Comparison of ENCODE assay signal across 9 mouse cellular contexts in the genomic region with DNA sequence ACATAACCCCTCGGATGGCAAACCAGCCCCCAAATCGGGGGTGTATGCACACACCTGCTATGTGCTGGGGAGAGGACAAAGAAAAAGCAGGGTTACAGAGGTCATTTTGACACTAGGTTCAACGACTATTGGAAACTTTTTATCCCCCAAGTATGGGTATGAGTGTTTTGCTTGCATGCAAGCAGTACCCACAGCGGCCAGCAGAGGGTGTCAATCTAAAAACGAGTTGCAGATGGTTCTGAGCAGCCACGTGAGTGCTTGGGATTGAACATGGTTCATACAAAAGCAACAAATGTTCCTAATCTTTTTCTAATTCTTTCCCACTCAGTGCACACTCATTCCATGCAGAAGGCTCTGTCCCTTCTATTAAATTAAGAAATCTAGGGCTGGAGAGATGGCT. TPM values are rescaled to one million over a fixed set of nuclear protein-coding genes. Genes with fewer than 3 reads are reported as not detected.
DNase-seq lines count a peak whose midpoint lies in the region; ATAC-seq and TF ChIP-seq lines count a peak whose summit lies in the region.
"Had no signal": no experiment of that assay in that cellular context is flagged by ENCODE, and none has a peak within 500 bp of the region (broad histone marks: within the 10 kb centered on the region; RNA-seq: fewer than 3 reads in every experiment).

No protein-coding gene starts in this region.

- ATAC-seq in forebrain, embryonic 11.5 days (replicated peaks; ENCODE audit: low FRiP score): no peak
- ATAC-seq in forebrain, embryonic 12.5 days (ENCODE audit: low FRiP score): no peak

- H3K79me3 ChIP-seq in C2C12 (ENCODE audit: low read depth): no peaks in the 10 kb centered on the region

- peaks cover 4% of the 10 kb centered on the region for H3K36me3 ChIP-seq in forebrain, embryonic 11.5 days (ENCODE audit: control insufficient read depth, insufficient read depth, low read length)
- H3K36me3 ChIP-seq in forebrain, embryonic 12.5 days (replicated peaks): peaks cover 34% of the 10 kb centered on the region
- peaks cover 40% of the 10 kb centered on the region for H3K36me3 ChIP-seq in C2C12 (ENCODE audit: control insufficient read depth, insufficient read depth)

- H3K27me3 ChIP-seq in forebrain, embryonic 11.5 days (ENCODE audit: control insufficient read depth, insufficient read depth, low read length): no peaks in the 10 kb centered on the region
- no peaks in the 10 kb centered on the region for H3K27me3 ChIP-seq in forebrain, embryonic 12.5 days
- H3K27me3 ChIP-seq in C2C12 (ENCODE audit: control insufficient read depth, insufficient read depth, insufficient read length): no peaks in the 10 kb centered on the region
- H3K27me3 ChIP-seq: limb, embryonic 13.5 days had no signal

- H3K4me1 ChIP-seq in forebrain, embryonic 11.5 days (replicated peaks; ENCODE audit: control insufficient read depth, insufficient read depth, low read length): no peaks in the 10 kb centered on the region; the same call in 1 of the 2 replicates
- peaks cover 7% of the 10 kb centered on the region for H3K4me1 ChIP-seq in forebrain, embryonic 12.5 days
- no peaks in the 10 kb centered on the region for H3K4me1 ChIP-seq in embryonic fibroblast, embryonic 13.5 days (ENCODE audit: control insufficient read depth, insufficient read depth, low read length)

- peak; percentile 87 for DNase-seq in forebrain, embryonic 11.5 days (ENCODE audit: low spot score)
- peak; percentile 52 to 63 for DNase-seq in adrenal gland, postnatal 4 days (ENCODE audit: low spot score in 2 of 2)
- peak; percentile 80 for DNase-seq in kidney, adult 9 months
- peak; percentile 84 for DNase-seq in lung, postnatal 14 days
- DNase-seq in spleen, postnatal 36 days (ENCODE audit: low spot score in 2 of 2): peak; percentile 52 to 65

- TF ChIP-seq CTCF in C2C12 (IDR thresholded peaks at IDR 0.05; ENCODE audit: control insufficient read depth, insufficient read depth, insufficient read length): peak; percentile 49
- peak; percentile 64 for TF ChIP-seq CTCF in embryonic fibroblast, embryonic 13.5 days (IDR thresholded peaks at IDR 0.05; ENCODE audit: borderline replicate concordance, insufficient read depth, low read length)

- no peak overlapping the region for H3K9ac ChIP-seq in forebrain, embryonic 11.5 days (ENCODE audit: low read length)
- no peak overlapping the region for H3K9ac ChIP-seq in forebrain, embryonic 12.5 days
- H3K9ac ChIP-seq: limb, embryonic 13.5 days had no signal

- 40% methylated on average over 6 of the region's 6 CpGs for WGBS in forebrain, embryonic 11.5 days
- 41% methylated on average over 6 of the region's 6 CpGs for WGBS in forebrain, embryonic 12.5 days

- H3K27ac ChIP-seq in forebrain, embryonic 11.5 days (ENCODE audit: low read depth, low read length): no peak overlapping the region
- no peak overlapping the region for H3K27ac ChIP-seq in forebrain, embryonic 12.5 days
- H3K27ac ChIP-seq in embryonic fibroblast, embryonic 13.5 days (ENCODE audit: insufficient read depth, low read length): no peak overlapping the region
- H3K27ac ChIP-seq: limb, embryonic 13.5 days had no signal

- no peaks in the 10 kb centered on the region for H3K9me3 ChIP-seq in forebrain, embryonic 11.5 days (ENCODE audit: control insufficient read depth, low read length)
- H3K9me3 ChIP-seq in forebrain, embryonic 12.5 days: no peaks in the 10 kb centered on the region
- H3K9me3 ChIP-seq: limb, embryonic 13.5 days had no signal

- no peak overlapping the region for H3ac ChIP-seq in C2C12 (ENCODE audit: control insufficient read depth, insufficient read length, low read depth)

- H3K4me3 ChIP-seq in forebrain, embryonic 11.5 days (ENCODE audit: low read depth, low read length): no peak overlapping the region
- no peak overlapping the region for H3K4me3 ChIP-seq in forebrain, embryonic 12.5 days (replicated peaks)
- H3K4me3 ChIP-seq in C2C12 (ENCODE audit: insufficient read depth, poor library complexity, severe bottlenecking): no peak overlapping the region
- no peak overlapping the region for H3K4me3 ChIP-seq in embryonic fibroblast, embryonic 13.5 days (ENCODE audit: insufficient read depth, low read length)
- H3K4me3 ChIP-seq: limb, embryonic 13.5 days had no signal

- peaks cover 3% of the 10 kb centered on the region for H3K79me2 ChIP-seq in C2C12 (ENCODE audit: control insufficient read depth, insufficient read depth)

- no peak overlapping the region for H3K4me2 ChIP-seq in forebrain, embryonic 11.5 days (ENCODE audit: low read depth, low read length, severe bottlenecking)
- no peak overlapping the region for H3K4me2 ChIP-seq in forebrain, embryonic 12.5 days
- H3K4me2 ChIP-seq: limb, embryonic 13.5 days had no signal

- TF ChIP-seq POLR2A in embryonic fibroblast, embryonic 13.5 days (IDR thresholded peaks at IDR 0.05; ENCODE audit: low read depth, low read length): no peak

TF ChIP-seq in C2C12, 6 proteins besides CTCF, POLR2A, EP300 and RAD21:
- TF ChIP-seq MAX (IDR thresholded peaks at IDR 0.05) (peak; percentile 69), USF1 (IDR thresholded peaks at IDR 0.05; ENCODE audit: low read depth) (peak; percentile 61), CEBPB (IDR thresholded peaks at IDR 0.05; ENCODE audit: low read depth) (no peak)

RNA-seq across cellular contexts. Expression of a gene that starts 4.4 kb away (rescaled TPM):
- 33.6 and 33.9 TPM in 2 replicates for polyA plus RNA-seq in forebrain, embryonic 11.5 days (2014; fragmentation: Nextera tagmentation; extraction: Ambion mirVana)
- 36.0 and 37.3 TPM in 2 replicates for polyA plus RNA-seq in forebrain, embryonic 12.5 days (2016; fragmentation: Nextera tagmentation; extraction: Ambion mirVana)
- 12.5 TPM for polyA plus RNA-seq in C2C12 (2012; fragmentation: generic; extraction: Trizol)
- total RNA-seq in adrenal gland, postnatal 4 days (2021): 10 to 100 TPM; 26.7 to 27.1 TPM
- 18.6 and 22.6 TPM in 2 replicates for polyA plus RNA-seq in embryonic fibroblast, embryonic 13.5 days (2011; ENCODE audit: insufficient read length, low read depth, missing spikeins)

RNA-seq across cellular contexts. Expression of a gene that starts 4.5 kb away (rescaled TPM):
- 33.5 and 33.7 TPM in 2 replicates for polyA plus RNA-seq in forebrain, embryonic 11.5 days (2014; fragmentation: Nextera tagmentation; extraction: Ambion mirVana)
- 26.6 and 28.5 TPM in 2 replicates for polyA plus RNA-seq in forebrain, embryonic 12.5 days (2016; fragmentation: Nextera tagmentation; extraction: Ambion mirVana)
- 22.0 TPM for polyA plus RNA-seq in C2C12 (2012; fragmentation: generic; extraction: Trizol)
- 10 to 100 TPM; 22.3 to 22.6 TPM for total RNA-seq in adrenal gland, postnatal 4 days (2021)
- 21.8 and 33.8 TPM in 2 replicates for polyA plus RNA-seq in embryonic fibroblast, embryonic 13.5 days (2011; ENCODE audit: insufficient read length, low read depth, missing spikeins)

RNA-seq across cellular contexts. Expression of a gene that starts 16.9 kb away (rescaled TPM):
- polyA plus RNA-seq in forebrain, embryonic 11.5 days (2014; fragmentation: Nextera tagmentation; extraction: Ambion mirVana): 8.6 TPM in 2 replicates
- 6.5 and 6.7 TPM in 2 replicates for polyA plus RNA-seq in forebrain, embryonic 12.5 days (2016; fragmentation: Nextera tagmentation; extraction: Ambion mirVana)
- polyA plus RNA-seq in C2C12 (2012; fragmentation: generic; extraction: Trizol): 12.0 TPM
- total RNA-seq in adrenal gland, postnatal 4 days (2021): 1 to 10 TPM; 7.0 to 7.4 TPM
- polyA plus RNA-seq in embryonic fibroblast, embryonic 13.5 days (2011; ENCODE audit: insufficient read length, low read depth, missing spikeins): 6.3 and 7.8 TPM in 2 replicates

RNA-seq across cellular contexts. Expression of a gene that starts 18.5 kb away (rescaled TPM):
- 1,036 and 1,079 TPM in 2 replicates for polyA plus RNA-seq in forebrain, embryonic 11.5 days (2014; fragmentation: Nextera tagmentation; extraction: Ambion mirVana)
- polyA plus RNA-seq in forebrain, embryonic 12.5 days (2016; fragmentation: Nextera tagmentation; extraction: Ambion mirVana): 914 and 930 TPM in 2 replicates
- polyA plus RNA-seq in C2C12 (2012; fragmentation: generic; extraction: Trizol): 459 TPM
- 100 to 1,000 TPM; 471 to 527 TPM for total RNA-seq in adrenal gland, postnatal 4 days (2021)
- polyA plus RNA-seq in embryonic fibroblast, embryonic 13.5 days (2011; ENCODE audit: insufficient read length, low read depth, missing spikeins): 887 and 980 TPM in 2 replicates

RNA-seq across cellular contexts. Expression of a gene that starts 52.3 kb away (rescaled TPM):
- 501 and 559 TPM in 2 replicates for polyA plus RNA-seq in forebrain, embryonic 11.5 days (2014; fragmentation: Nextera tagmentation; extraction: Ambion mirVana)
- polyA plus RNA-seq in forebrain, embryonic 12.5 days (2016; fragmentation: Nextera tagmentation; extraction: Ambion mirVana): 513 and 521 TPM in 2 replicates
- 737 TPM for polyA plus RNA-seq in C2C12 (2012; fragmentation: generic; extraction: Trizol)
- 100 to 1,000 TPM; 756 to 759 TPM for total RNA-seq in adrenal gland, postnatal 4 days (2021)
- 575 and 597 TPM in 2 replicates for polyA plus RNA-seq in embryonic fibroblast, embryonic 13.5 days (2011; ENCODE audit: insufficient read length, low read depth, missing spikeins)
